Mouse (Mus musculus) bone marrow macrophage, adult 2 months (primary cell): ENCODE results near the gene Zfp846. TPM values are rescaled to one million over a fixed set of nuclear protein-coding genes. Genes with fewer than 3 reads are reported as not detected.
"Not testable (repeated sequence)": the region's sequence is repeated elsewhere in the genome, so short reads cannot be mapped to it uniquely, and the experiment has no call there.

Source experiments
- H3K27ac ChIP-seq: 2 replicates; pipeline ENCODE4 v1.5.1; 2012; ENCODE audit warnings: low read depth, low read length; ENCODE audit not compliant: insufficient read depth
- H3K4me1 ChIP-seq: 2 replicates; pipeline ENCODE4 v1.6.1; 2012; ENCODE audit warnings: low read length; ENCODE audit not compliant: control insufficient read depth, insufficient read depth
- H3K4me3 ChIP-seq: 2 replicates; pipeline ENCODE4 v1.5.1; 2012; ENCODE audit warnings: mild to moderate bottlenecking, low read length, moderate library complexity; ENCODE audit not compliant: insufficient read depth
- CTCF ChIP-seq: IDR thresholded peaks from 2 replicates; pipeline ENCODE4 v1.5.1; 2012; ENCODE audit warnings: low read depth, mild to moderate bottlenecking, low read length, moderate library complexity
- POLR2A ChIP-seq: IDR thresholded peaks from 2 replicates; pipeline ENCODE4 v1.6.1; 2012; ENCODE audit warnings: mild to moderate bottlenecking, low read depth, low read length, borderline replicate concordance
- polyA plus RNA-seq: library from polyadenylated mRNA; stranded (reverse); fragments of >200 nt; gene quantifications from 2 replicates; pipeline ENCODE4 v1.2.4, GENCODE M21; 2012; ENCODE audit not compliant: missing spikeins, insufficient read depth, insufficient read length

Zfp846 gene
- polyA plus RNA-seq, 1 experiment, result 7.5 TPM

DNA sequence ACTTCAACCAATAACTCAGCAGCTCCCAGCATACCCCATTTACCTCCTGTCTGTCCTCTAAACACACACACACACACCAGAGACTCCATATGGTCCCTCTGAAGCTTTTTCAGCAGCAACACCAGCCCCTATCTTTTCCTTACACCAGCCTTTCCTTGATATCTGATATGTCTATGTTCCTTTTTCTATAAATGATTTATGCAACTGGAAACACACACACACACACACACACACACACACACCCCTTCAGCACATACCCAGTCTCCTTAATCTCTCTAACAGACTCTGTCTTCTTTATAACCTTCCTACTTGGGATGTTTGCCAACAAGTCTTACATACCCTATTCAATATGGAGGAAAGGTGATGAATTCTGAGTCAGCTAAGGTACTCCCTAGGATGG lies 10.0 kb upstream of the Zfp846 start:
- Histone ChIP-seq H3K4me1 (no peaks in the 10 kb centered on the region), H3K27ac (no peak overlapping the region), H3K4me3 (no peak overlapping the region)
- TF ChIP-seq CTCF, result no peak
- no peak for TF ChIP-seq POLR2A

DNA sequence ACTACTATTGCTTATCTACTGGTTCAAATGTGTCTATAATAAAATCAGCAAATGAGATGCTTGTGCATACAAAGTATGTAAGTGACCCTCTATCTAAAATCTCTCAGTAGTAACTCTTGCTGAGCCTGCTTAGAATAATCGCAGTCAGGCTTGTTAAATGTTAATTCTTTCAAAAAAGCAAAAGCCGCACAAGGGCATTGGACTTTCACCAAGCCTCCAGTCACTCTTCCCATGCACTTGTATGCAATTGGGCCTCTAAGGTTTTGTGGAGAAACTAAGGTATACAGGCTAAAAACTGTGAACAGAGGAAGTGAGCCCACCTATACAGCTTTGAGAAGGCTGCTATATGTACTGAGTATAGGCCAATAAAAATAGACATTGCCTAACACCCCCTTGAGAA lies 4.5 kb upstream of the Zfp846 start:
- no peak for TF ChIP-seq POLR2A
- TF ChIP-seq CTCF, result no peak

DNA sequence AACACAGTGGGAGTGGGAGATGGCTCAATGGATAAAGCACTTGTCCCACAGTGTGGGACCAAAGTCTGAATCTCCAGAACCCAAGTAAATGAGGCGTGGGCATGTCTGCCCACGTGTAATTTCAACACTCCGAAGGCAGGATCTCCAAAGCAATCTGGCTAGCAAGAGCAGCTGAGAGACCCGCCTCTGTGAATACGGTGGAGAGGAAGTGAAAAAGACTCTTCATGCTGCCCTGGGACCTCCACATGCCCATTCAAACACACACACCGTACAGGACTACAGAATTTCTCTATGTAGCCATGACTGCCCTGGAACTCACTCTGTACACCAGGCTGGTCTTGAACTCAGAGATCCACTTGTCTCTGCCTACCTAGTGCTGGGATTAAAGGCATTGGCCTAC lies 20.2 kb downstream of the Zfp846 start:
- H3K4me3 ChIP-seq, result no peak overlapping the region
- TF ChIP-seq POLR2A (no peak), CTCF (no peak)
- no peak overlapping the region for H3K27ac ChIP-seq
- peaks cover 4% of the 10 kb centered on the region for H3K4me1 ChIP-seq

More for the DNA sequence above, 4.5 kb upstream of the Zfp846 start:
- no peak overlapping the region for H3K27ac ChIP-seq
- H3K4me3 ChIP-seq, result no peak overlapping the region
- H3K4me1 ChIP-seq, result no peaks in the 10 kb centered on the region

DNA sequence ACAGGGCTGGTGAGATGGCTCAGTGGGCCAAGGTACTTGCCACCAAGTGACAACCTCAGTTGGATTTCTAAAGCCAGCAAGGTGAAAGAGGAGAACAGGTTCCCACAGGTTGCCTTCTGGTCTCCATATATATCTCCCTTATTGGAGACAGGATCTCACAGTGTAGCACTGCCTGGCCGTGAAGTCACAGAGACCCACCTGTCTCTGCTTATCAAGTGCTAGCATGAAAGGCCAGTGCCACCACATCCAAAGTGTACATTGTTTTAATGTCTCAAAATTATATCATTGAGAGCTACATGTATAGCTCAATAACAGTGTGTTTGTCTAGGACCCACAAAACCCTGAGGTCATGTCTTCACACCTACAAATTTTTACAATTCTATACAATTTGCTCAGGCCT lies 25.2 kb downstream of the Zfp846 start:
- Histone ChIP-seq H3K4me1 (0 out of 2 replicates have a peak, but pooled peaks cover 2% of the 10 kb centered on the region), H3K27ac (no peak overlapping the region), H3K4me3 (no peak overlapping the region)
- TF ChIP-seq CTCF, result no peak
- TF ChIP-seq POLR2A, result no peak

DNA sequence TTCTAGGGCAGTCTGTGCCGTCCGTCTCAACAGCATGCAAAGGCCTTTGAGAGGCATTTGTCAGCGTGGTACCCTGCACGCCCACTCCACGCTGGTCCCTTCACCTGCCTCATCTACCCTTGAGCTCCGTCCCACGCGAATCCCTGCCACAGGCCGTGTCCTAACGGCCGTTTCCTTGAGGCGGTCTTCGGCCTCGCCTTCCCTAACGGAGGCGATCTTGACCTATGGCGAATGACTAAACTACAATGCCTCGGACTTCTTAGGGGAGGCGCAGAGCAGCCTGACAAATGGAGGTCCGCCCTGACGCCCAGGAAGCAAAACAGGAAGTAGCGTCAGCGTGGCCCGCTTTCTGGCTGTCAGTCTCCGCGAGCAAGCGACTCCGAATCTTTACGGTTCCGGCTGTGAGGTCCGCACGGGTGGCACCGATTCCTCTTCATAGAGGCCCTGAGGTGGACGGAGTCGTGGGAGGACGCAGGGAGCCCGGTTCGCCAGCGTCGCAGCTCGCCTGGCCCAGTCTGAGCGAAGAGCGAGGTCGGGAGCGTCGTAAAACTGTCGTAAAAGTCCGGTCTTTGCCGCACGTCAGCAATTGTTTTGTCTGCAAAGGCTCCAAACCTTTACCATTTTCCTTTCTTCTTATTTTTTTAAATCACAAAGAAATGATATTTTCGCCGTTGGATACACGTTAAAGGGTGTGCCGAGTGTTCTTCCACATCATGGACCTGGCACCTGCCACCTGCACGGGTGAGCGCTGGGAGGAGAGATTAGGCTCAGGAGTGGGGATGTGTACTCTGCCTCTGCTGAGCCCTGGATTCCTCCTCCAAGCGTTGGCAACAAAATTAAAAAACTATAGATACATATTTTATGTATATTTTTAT lies 26.2 kb downstream of the Zfp846 start:
- H3K4me3 ChIP-seq, result peak overlapping the region; percentile 70
- TF ChIP-seq CTCF (no peak), POLR2A (peak; percentile 54; the same call in 1 of the 2 replicates)
- no peaks in the 10 kb centered on the region for H3K4me1 ChIP-seq
- H3K27ac ChIP-seq, result peak overlapping the region; percentile 99

DNA sequence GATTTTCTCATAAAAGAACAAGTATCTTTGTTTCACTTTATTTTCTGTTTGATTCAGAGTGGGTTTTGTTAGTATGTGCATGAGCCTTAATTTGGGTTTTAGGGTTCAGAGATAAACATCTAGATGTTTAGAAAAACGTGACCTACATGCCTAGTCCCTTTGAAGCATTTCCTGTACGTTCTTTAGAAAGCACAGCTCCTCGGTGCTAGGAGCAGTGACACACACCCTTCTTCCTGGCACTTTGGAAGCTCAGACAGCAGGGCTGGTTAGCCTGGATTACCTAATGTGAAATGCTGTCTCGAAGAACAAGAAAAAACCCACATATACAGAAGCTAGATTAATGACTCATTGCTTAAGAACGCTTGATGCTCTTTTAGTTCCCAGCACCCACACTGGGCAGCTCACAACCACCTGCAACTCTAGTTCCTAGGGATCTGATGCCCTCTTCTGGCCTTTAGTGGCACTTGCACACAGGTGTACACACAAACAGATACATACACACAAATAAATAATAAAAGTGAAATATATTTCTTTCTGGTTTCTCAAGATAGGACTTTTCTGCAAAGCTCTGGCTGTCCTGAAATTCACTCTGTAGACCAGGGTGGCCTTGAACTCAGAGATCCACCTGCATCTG lies 28.9 kb downstream of the Zfp846 start:
- Histone ChIP-seq H3K4me3 (no peak overlapping the region), H3K4me1 (no peaks in the 10 kb centered on the region), H3K27ac (no peak overlapping the region)
- TF ChIP-seq CTCF (no peak), POLR2A (no peak)

DNA sequence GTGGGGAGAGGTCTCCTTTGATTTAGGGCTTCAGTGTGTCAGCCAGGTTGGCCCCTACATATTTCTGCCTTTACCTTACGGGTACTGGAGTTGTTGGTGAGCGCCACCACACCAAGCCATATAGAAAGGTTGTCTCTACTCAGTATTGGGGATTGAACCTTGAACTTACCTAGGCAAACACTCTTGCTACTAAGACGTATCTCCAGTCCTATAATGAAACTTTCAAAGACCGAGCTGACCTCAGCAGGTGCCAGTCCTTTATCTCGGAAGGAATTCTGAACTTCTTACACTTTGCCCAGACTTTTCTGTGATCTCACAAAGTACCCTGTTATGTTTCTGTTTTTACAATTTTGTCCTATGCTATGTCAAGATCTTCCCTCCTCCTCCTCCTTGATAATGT lies 30.9 kb downstream of the Zfp846 start:
- H3K4me3 ChIP-seq, result no peak overlapping the region

DNA sequence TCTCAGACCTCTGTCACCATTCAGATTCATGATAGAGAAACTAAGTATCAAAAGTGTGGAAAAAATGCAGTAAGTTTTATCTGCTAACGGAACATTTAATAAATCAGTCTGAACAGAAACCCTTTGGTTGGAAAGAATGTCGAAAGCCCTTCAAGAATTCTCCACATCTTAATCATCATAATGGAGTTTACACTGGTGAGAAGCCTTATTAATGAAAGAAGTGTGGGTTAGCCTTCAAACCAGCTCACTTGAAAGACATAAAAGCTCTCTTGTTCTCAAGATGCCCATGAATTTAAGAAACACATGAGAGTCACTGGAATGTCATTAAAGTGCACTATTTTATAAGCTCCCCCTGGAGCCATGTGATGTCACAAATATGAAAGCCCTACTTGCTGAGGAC lies 35.6 kb downstream of the Zfp846 start:
- Histone ChIP-seq H3K27ac (no peak overlapping the region), H3K4me3 (no peak overlapping the region), H3K4me1 (no peaks in the 10 kb centered on the region)
- no peak for TF ChIP-seq CTCF
- no peak for TF ChIP-seq POLR2A

More for the DNA sequence above, 30.9 kb downstream of the Zfp846 start:
- no peak overlapping the region for H3K27ac ChIP-seq
- no peaks in the 10 kb centered on the region for H3K4me1 ChIP-seq
- TF ChIP-seq CTCF (no peak), POLR2A (no peak)

DNA sequence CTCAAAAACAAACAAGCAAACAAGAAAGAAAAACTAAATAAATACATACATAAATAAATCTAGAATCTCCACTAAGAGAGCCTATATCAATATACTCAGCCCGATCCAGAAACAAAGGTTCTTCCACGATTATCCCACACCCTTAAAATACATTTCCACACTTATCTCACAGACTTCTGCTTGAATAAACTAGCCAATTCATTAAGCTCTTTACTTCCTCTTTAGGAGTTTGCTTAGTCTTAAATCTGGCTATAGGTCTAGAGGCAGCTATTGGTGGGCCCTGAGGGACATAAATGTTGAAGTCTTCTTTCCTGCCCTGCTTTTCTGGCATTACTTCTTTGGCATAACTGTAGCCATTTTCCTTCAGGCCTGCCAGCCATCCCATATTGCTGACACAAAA lies 50.2 kb downstream of the Zfp846 start:
- Histone ChIP-seq H3K4me1 (0 out of 2 replicates have a peak, but pooled peaks cover 3% of the 10 kb centered on the region), H3K27ac (no peak overlapping the region), H3K4me3 (no peak overlapping the region)
- no peak for TF ChIP-seq CTCF
- no peak for TF ChIP-seq POLR2A

DNA sequence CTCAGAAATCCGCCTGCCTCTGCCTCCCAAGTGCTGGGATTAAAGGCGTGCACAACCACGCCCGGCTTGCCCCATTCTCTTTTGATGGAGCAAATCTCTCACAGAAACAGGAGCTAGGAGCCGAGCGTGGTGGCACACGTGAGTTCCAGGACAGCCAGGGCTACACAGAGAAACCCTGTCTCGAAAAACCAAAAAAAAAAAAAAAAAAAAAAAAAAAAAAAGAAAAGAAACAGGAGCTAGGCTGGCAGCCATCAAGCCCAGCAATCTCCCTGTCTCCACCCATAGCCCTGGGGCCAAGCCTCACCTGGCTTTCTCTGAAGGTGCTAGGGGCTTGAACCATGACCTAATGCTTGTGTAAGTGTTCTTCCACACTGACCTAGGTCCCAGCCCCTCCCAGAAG lies 54.6 kb downstream of the Zfp846 start:
- not testable (repeated sequence) for H3K4me3 ChIP-seq, H3K27ac ChIP-seq, H3K4me1 ChIP-seq
